Mouse (Mus musculus) fibroblast of lung, adult 2 months (primary cell): ENCODE results near the gene Xlr5a.
"Not testable (repeated sequence)": the region's sequence is repeated elsewhere in the genome, so short reads cannot be mapped to it uniquely, and the experiment has no call there.

Experiments used
- DNase-seq: peaks from one replicate; pipeline ENCODE4 v3.0.0-alpha.2; 2011; ENCODE audit warnings: low read depth

The Xlr5a gene

GRCm38 (mm10) chrX:73292876-73293275 lies at the start of gene Xlr5a, which contains the start of gene Xlr5c:
Gene Xlr5a (minus strand): TSS chrX:73292976.
Gene Xlr5c (minus strand): TSS chrX:73292976.
- DNase-seq, result not testable (repeated sequence)

- peak; percentile 28 for DNase-seq
Measured at GRCm38 (mm10) chrX:73342483-73342895, 49.7 kb upstream of the Xlr5a start, which contains the start of gene Zfp275. Gene Zfp275 (plus strand): TSS chrX:73342621.

GRCm38 (mm10) chrX:73342068-73342467 lies 49.3 kb upstream of the Xlr5a start:
- DNase-seq, result no peak

- no peak for DNase-seq
Measured at GRCm38 (mm10) chrX:73341473-73341872, 48.7 kb upstream of the Xlr5a start.

GRCm38 (mm10) chrX:73336740-73337139 lies 44.0 kb upstream of the Xlr5a start, which contains the start of gene Gm45015:
Gene Gm45015 (minus strand): TSS chrX:73336840.
- no peak for DNase-seq

GRCm38 (mm10) chrX:73333548-73333947 lies 40.8 kb upstream of the Xlr5a start:
- DNase-seq, result no peak

- no peak for DNase-seq
Measured at GRCm38 (mm10) chrX:73327215-73327614, 34.4 kb upstream of the Xlr5a start.

- no peak for DNase-seq
Measured at GRCm38 (mm10) chrX:73321029-73321428, 28.3 kb upstream of the Xlr5a start.

- DNase-seq, result peak; percentile 9
Measured at GRCm38 (mm10) chrX:73312522-73312921, 19.7 kb upstream of the Xlr5a start.

GRCm38 (mm10) chrX:73295745-73296144 lies 3.0 kb upstream of the Xlr5a start:
- DNase-seq, result not testable (repeated sequence)

- DNase-seq, result not testable (repeated sequence)
Measured at GRCm38 (mm10) chrX:73265270-73265669, 27.5 kb downstream of the Xlr5a start, which contains the start of gene Xlr3c. Gene Xlr3c (minus strand): TSS chrX:73265390.

GRCm38 (mm10) chrX:73262428-73262827 lies 30.3 kb downstream of the Xlr5a start:
- DNase-seq, result not testable (repeated sequence)

GRCm38 (mm10) chrX:73242821-73243325 lies 49.9 kb downstream of the Xlr5a start, which contains the start of gene Xlr4c:
Gene Xlr4c (minus strand): TSS chrX:73243130.
- DNase-seq, result not testable (repeated sequence)

GRCm38 (mm10) chrX:73229288-73229687 lies 63.5 kb downstream of the Xlr5a start:
- DNase-seq, result no peak

GRCm38 (mm10) chrX:73228606-73229214 lies 64.1 kb downstream of the Xlr5a start:
- DNase-seq, result no peak

GRCm38 (mm10) chrX:73227914-73228605 lies 64.7 kb downstream of the Xlr5a start, which contains the start of gene F8a:
Gene F8a (plus strand): TSS chrX:73228291.
- DNase-seq, result peak; percentile 44

GRCm38 (mm10) chrX:73225365-73225764 lies 67.4 kb downstream of the Xlr5a start:
- DNase-seq, result no peak

GRCm38 (mm10) chrX:73213819-73214564 lies 78.8 kb downstream of the Xlr5a start, which contains the start of gene Xlr4b:
Gene Xlr4b (plus strand): TSS chrX:73214333.
- not testable (repeated sequence) for DNase-seq

GRCm38 (mm10) chrX:73191934-73192333 lies 100.8 kb downstream of the Xlr5a start, which contains the start of gene Xlr3b:
Gene Xlr3b (plus strand): TSS chrX:73192207.
- peak; percentile 23 for DNase-seq

GRCm38 (mm10) chrX:73176889-73177288 lies 115.9 kb downstream of the Xlr5a start, which contains the start of gene Spin2d:
Gene Spin2d (minus strand): TSS chrX:73176989.
- DNase-seq, result not testable (repeated sequence)

- not testable (repeated sequence) for DNase-seq
Measured at GRCm38 (mm10) chrX:73149350-73149749, 143.4 kb downstream of the Xlr5a start, which contains the start of gene DXBay18. Gene DXBay18 (minus strand): TSS chrX:73149450.

GRCm38 (mm10) chrX:73148496-73148895 lies 144.3 kb downstream of the Xlr5a start, which contains the start of gene Xlr5b:
Gene Xlr5b (plus strand): TSS chrX:73148796.
- DNase-seq, result not testable (repeated sequence)
